Mouse (Mus musculus) heart, adult 2 months (tissue): Measurements from ENCODE around the gene Hopx.

ENCODE experiments used
- CTCF ChIP-seq: fragments of 200-600 bp; IDR thresholded peaks from 2 replicates; pipeline ENCODE4 v1.8.1; 2022; ENCODE audit warnings: antibody characterized with exemption, mild to moderate bottlenecking, moderate library complexity
- POLR2A ChIP-seq: fragments of 200-500 bp; IDR thresholded peaks from 2 replicates; pipeline ENCODE4 v1.6.1; 2011; ENCODE audit warnings: mild to moderate bottlenecking, low read depth, low read length, control low read depth; ENCODE audit not compliant: insufficient read depth

DNA sequence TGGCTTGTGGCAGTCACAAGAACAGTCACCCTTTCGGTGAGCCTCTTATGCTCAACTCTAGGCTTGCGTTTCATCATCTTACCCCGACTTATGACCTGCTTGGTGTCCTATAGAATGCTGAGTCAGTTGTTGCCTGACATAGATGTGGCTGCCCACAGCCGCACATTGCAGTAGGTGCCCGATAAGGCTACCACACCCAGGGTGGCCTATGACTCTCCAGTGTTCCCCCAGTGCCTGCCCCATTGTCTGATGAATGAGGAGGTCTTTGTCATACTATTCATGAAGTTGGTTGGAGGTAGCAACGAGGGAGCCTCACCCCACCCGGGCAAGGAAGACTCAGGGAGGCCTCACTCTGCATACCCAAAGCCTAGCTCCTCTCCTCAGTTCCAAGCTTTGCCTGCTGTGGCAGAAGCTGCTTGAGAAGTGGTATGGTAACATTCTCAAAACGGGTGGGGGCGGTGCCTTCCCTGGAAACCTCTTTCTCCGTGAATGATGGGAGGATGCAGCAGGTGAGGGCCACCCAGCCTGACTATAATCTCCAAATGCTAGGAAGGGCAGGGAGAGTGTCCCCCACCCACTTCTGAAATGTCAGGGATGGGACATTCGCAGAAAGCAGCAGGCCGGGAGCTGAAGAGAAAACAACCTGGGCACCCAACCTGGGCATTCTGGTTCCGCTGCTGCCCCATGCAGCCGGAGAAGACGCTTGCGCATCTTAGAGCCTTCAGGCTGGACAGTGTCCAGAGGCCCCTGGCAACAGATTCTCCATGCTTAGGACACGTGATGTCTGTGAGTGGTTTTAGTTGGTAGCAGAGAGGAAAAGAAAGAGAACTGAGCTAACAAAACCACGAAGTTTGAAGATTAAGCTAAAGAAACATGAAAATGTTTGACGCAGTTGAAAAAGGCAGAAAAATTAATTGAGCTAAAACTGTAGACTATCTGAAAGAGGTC is 4.8 kb upstream of the Hopx start:
- TF ChIP-seq POLR2A (no peak), CTCF (no peak)
